Mouse (Mus musculus) bone marrow macrophage, adult 2 months (primary cell): ENCODE results near the gene Ap1m1. TPM values are rescaled to one million over a fixed set of nuclear protein-coding genes. Genes with fewer than 3 reads are reported as not detected.

Experiments
- H3K27ac ChIP-seq: 2 replicates; pipeline ENCODE4 v1.5.1; 2012; ENCODE audit warnings: low read depth, low read length; ENCODE audit not compliant: insufficient read depth
- H3K4me1 ChIP-seq: 2 replicates; pipeline ENCODE4 v1.6.1; 2012; ENCODE audit warnings: low read length; ENCODE audit not compliant: control insufficient read depth, insufficient read depth
- H3K4me3 ChIP-seq: 2 replicates; pipeline ENCODE4 v1.5.1; 2012; ENCODE audit warnings: mild to moderate bottlenecking, low read length, moderate library complexity; ENCODE audit not compliant: insufficient read depth
- CTCF ChIP-seq: IDR thresholded peaks from 2 replicates; pipeline ENCODE4 v1.5.1; 2012; ENCODE audit warnings: low read depth, mild to moderate bottlenecking, low read length, moderate library complexity
- POLR2A ChIP-seq: IDR thresholded peaks from 2 replicates; pipeline ENCODE4 v1.6.1; 2012; ENCODE audit warnings: mild to moderate bottlenecking, low read depth, low read length, borderline replicate concordance
- polyA plus RNA-seq: library from polyadenylated mRNA; stranded (reverse); fragments of >200 nt; gene quantifications from 2 replicates; pipeline ENCODE4 v1.2.4, GENCODE M21; 2012; ENCODE audit not compliant: missing spikeins, insufficient read depth, insufficient read length

The Ap1m1 gene
- polyA plus RNA-seq, 1 experiment, result 51.4 TPM

DNA sequence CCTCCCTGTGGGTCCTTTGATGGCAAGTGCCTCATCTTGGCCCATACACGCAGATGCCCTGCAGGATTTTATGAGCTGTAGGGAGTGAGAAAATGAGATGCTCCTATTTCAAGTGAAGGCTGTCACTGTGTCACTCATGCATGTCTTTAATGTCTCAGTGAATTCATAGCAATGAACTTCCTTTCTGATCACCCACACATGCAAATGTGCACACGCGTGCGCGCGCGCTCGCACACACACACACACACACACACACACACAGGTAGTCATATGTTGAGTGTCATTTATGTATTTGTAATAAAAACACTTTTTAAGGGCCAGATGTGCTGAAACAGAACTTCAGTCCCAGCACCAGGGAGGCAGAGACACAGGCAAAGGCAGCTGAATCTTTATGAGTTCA is 27.3 kb downstream of the Ap1m1 start:
- TF ChIP-seq POLR2A (no peak), CTCF (no peak)
- Histone ChIP-seq H3K27ac (no peak overlapping the region), H3K4me1 (peaks cover 9% of the 10 kb centered on the region), H3K4me3 (no peak overlapping the region)

DNA sequence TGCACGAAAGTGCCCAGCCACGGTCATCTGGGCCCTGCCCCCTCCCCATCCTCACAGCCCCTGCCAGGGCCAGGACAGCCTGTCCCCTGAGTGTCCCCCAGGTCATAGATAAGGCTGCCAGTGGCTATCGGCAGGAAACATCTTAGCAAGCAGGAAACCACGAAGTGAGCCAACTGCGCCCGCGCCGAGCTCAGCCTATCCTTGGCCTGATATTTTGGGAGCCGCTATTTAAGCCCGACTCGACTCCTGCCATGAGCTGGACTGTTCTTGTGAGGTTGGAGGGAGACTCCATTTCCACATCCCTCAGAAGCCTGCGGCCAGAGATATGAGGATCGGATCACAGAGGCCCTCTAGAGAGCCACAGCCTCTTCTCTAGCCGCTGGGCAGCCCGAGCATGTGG is 28.5 kb downstream of the Ap1m1 start:
- H3K4me3 ChIP-seq, result no peak overlapping the region

DNA sequence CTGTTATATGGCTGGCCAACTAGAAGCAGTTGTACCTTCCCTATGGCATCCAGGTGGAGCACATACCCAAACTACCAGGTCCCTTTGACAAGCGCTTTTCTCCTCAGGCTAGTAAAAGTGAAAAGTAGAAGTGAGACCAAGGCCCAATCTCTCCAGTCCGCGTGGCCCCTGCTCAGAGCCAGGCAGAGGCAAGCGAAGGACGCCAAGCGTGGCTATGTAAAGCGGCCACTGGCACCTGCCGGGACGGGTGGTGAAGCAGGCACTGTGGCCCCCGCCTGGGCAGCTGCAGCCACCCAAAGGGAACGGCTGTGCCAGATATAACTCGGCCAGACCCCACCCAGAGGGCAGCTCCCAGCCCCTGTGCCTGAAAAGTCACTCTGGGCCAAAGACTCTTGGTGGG is 30.8 kb downstream of the Ap1m1 start:
- Histone ChIP-seq H3K4me3 (no peak overlapping the region), H3K4me1 (peaks cover 21% of the 10 kb centered on the region), H3K27ac (no peak overlapping the region)
- TF ChIP-seq CTCF, result no peak
- TF ChIP-seq POLR2A, result no peak

More for the DNA sequence above, 28.5 kb downstream of the Ap1m1 start:
- H3K4me1 ChIP-seq, result peaks cover 17% of the 10 kb centered on the region
- H3K27ac ChIP-seq, result no peak overlapping the region; the same call in 1 of the 2 replicates
- TF ChIP-seq CTCF (no peak), POLR2A (no peak)

DNA sequence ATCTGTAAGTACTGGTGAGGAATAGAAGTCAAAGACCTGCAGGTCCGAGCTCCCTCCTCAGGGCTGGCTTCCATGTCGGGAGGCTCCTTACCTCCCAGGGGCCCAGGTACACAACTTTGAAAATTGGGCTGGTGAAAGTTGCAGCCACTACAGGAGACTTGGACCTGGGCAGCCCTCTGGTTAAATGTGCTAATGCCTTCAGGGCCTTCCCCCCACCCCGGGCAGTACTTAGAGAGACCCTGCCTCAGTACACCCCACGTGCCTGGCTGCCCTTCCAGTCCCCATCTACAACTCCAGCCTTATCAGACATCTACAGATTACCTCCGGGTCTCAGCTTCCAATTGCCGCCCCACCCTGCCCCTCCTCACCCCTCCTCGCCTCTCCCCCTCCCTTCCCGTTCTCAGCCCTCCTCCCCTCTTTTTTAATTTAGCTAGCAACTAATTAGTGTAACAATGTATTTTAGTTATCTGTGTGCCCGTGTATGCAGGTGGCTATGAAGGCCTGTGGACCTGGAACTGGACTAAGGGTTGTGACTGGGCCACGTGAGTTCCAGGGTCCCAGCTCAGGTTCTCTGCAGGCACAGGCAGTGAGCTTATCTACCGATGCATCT is 31.3 kb downstream of the Ap1m1 start:
- Histone ChIP-seq H3K27ac (no peak overlapping the region), H3K4me3 (no peak overlapping the region), H3K4me1 (peaks cover 21% of the 10 kb centered on the region)
- TF ChIP-seq POLR2A, result no peak
- no peak for TF ChIP-seq CTCF

DNA sequence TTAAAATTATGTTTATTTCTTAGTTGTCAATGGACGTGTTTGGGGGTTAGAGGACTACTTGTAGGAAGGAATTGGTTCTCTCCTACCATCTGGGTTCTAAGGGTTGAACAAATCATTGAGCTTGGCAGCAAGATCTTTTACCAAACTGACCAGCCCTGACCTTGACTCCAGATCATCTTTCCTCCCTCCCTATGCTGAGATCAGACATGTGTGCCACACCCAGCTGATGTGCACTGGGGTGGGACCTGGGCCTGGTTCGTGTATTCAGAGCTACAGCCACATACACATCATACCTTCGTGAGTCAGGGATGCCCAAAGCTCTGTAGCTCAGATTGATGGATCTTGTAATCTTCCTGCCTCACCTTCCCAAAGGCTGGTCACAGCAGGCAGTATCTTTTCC is 31.9 kb downstream of the Ap1m1 start:
- no peak for TF ChIP-seq CTCF
- TF ChIP-seq POLR2A, result no peak
- Histone ChIP-seq H3K4me3 (no peak overlapping the region), H3K27ac (no peak overlapping the region), H3K4me1 (peaks cover 21% of the 10 kb centered on the region)

DNA sequence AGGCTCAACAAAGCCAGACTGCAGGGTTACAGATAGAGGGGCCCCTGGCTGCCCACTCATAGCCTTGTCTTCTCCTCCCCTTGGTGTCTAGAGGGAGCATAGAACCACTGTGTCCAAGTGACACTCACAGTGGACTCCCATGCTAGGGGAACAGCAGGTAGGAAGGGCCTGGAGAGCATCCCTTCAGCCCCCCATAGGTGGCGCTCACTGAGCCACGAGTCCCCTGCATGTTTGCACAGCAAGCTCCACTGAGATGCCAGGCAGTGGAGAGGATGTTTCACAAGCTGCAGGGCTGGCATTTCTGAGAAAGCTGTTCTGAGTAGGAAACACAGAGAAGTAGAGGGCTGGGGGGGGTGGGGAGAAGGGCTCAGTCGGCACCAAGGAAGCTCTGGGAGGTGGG is 32.5 kb downstream of the Ap1m1 start:
- Histone ChIP-seq H3K27ac (no peak overlapping the region), H3K4me3 (no peak overlapping the region), H3K4me1 (peaks cover 21% of the 10 kb centered on the region)
- TF ChIP-seq POLR2A (no peak), CTCF (peak; percentile 46)

DNA sequence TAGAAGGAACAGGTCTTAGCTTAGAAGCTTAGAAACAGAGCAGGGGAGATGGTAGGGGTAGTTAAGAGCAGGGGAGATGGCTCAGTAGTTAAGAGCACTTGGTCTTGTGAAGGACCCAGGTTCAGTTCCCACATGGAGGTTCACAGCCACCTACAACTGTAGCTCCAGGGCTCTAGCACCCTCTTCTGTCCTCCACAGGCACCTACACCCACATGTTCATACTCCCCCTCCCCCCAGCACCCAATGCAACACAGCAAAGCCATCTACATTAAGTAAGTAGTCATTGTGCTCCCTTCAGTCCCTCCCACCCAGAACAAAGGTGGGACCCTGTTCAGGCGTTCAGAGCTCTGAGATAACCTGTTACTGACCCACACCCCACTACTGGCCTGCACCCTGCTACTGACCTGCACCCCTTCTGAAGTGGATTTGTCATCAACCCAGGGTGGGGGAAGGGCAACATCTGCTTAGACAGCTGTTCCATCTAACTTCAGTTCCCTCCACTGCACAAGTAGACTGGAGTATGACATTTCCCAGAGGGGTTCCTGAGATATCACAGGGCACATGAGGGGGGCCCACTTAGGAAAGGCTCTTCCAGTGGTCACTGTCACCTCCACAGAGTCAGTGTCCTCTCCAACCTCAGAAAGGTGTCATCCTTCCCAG is 33.4 kb downstream of the Ap1m1 start:
- H3K27ac ChIP-seq, result no peak overlapping the region
- H3K4me1 ChIP-seq, result peaks cover 18% of the 10 kb centered on the region
- H3K4me3 ChIP-seq, result no peak overlapping the region
- TF ChIP-seq CTCF, result no peak

DNA sequence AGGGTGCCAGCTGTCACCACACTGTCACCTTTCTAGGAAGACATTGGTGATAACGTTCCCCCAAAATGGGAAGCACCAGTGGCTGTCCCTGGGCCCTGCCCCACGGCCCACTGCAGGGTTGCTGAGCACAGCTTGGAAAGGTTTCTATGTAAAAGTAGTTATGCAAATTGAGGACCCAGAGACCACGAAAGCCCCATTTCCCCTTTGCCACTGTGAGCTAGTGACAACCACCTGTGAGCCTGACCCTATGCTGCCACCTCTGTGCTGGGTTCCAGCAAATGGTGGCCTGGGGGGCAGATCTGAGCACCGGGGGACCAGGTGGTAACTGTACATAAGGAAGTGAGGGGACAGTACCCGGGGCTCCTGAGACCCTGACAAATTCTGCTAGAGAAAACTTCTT is 34.0 kb downstream of the Ap1m1 start:
- TF ChIP-seq CTCF (no peak), POLR2A (no peak)
- Histone ChIP-seq H3K27ac (no peak overlapping the region), H3K4me3 (no peak overlapping the region), H3K4me1 (peaks cover 12% of the 10 kb centered on the region)

DNA sequence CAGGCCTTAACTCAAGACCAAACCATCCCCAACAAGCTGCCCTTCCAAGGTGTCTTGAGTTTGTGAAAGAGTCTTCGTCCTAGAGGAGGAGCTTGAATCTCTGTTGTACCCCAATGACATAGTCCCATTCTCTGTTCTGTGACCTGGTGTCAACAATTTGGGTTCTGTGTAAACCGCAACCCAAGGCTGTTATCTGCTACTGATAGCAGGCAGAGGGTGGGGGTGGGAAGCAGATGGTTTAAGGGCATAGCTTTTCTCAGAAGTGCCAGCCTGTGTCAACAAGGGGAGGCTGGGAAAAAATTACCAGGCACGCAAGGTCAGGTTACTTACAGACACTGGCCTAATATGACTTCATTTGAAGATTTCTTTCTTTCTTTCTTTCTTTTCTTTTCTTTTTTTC is 37.4 kb downstream of the Ap1m1 start:
- TF ChIP-seq POLR2A (no peak), CTCF (no peak)
- Histone ChIP-seq H3K4me3 (no peak overlapping the region), H3K27ac (no peak overlapping the region), H3K4me1 (peaks cover 19% of the 10 kb centered on the region)

DNA sequence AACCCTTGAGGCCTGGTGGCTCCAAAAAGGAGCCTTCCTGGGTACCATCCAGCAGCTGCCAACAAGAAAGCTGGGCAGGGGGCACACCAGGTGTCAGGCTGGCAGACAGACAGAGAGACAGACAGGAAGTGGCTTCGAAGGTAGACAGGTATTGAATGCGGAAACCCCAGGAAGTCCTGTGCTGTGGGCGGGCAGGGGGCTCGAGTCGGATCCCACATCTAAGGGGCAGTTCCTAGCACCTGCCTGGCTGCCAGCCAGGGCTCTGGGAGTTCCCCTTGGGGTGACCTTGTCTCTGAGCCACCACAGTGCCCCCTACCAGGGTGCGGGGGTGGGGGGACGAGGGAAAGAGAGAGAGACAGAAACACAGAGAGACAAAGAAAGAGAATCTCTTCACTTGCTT is 39.3 kb downstream of the Ap1m1 start:
- peaks cover 7% of the 10 kb centered on the region for H3K4me1 ChIP-seq
- TF ChIP-seq POLR2A (no peak), CTCF (no peak)
- no peak overlapping the region for H3K4me3 ChIP-seq
- no peak overlapping the region for H3K27ac ChIP-seq

DNA sequence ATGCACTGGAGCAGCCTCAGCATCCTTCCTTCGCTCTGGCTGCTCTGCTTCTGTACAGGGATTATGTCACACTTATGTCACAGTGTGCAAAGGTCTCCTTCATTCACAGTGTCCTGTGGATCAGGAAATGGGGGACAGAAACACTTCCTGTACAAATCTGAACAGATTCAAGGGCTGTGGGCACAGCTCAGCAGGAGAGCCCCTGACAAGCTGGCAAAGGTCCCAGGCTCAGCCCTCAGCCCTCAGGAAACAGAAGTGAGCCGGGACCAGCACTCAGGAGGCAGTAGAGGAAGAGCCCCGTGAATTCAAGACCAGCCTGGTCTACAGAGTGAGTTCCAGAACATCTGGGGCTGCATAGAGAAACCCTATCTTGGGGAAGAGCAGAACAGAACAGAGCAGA is 41.8 kb downstream of the Ap1m1 start:
- H3K27ac ChIP-seq, result no peak overlapping the region
- no peak overlapping the region for H3K4me3 ChIP-seq
- TF ChIP-seq POLR2A (no peak), CTCF (no peak)
- peaks cover 11% of the 10 kb centered on the region for H3K4me1 ChIP-seq
